Mouse (Mus musculus) C2C12 (cell line): Measurements from ENCODE around the gene Psmd12. TPM values are rescaled to one million over a fixed set of nuclear protein-coding genes. Genes with fewer than 3 reads are reported as not detected.
A peak's percentile ranks its signal among the peaks of the same experiment; 100 is the strongest.
"Not testable (repeated sequence)": the region's sequence is repeated elsewhere in the genome, so short reads cannot be mapped to it uniquely, and the experiment has no call there.

ENCODE experiments used
- H3K27me3 ChIP-seq: one replicate; pipeline ENCODE4 v1.6.1; 2011; ENCODE audit not compliant: control insufficient read depth, insufficient read depth, insufficient read length
- H3K36me3 ChIP-seq: one replicate; pipeline ENCODE4 v1.6.1; 2011; ENCODE audit not compliant: control insufficient read depth, insufficient read depth
- H3K4me3 ChIP-seq: one replicate; pipeline ENCODE4 v1.5.1; 2011; ENCODE audit warnings: mild to moderate bottlenecking, control low read depth; ENCODE audit not compliant: poor library complexity, insufficient read depth, severe bottlenecking
- H3K79me2 ChIP-seq: one replicate; pipeline ENCODE4 v1.6.1; 2011; ENCODE audit not compliant: control insufficient read depth, insufficient read depth
- H3K79me3 ChIP-seq: one replicate; pipeline ENCODE4 v1.6.1; 2011; ENCODE audit warnings: low read depth, control low read depth
- H3ac ChIP-seq: one replicate; pipeline ENCODE3; 2011; ENCODE audit warnings: low read depth; ENCODE audit not compliant: control insufficient read depth, insufficient read length
- CEBPB ChIP-seq: IDR thresholded peaks from one replicate; pipeline ENCODE4 v1.6.1; 2011; ENCODE audit warnings: low read depth, mild to moderate bottlenecking, control low read depth, moderate library complexity
- CTCF ChIP-seq: IDR thresholded peaks from one replicate; pipeline ENCODE4 v1.5.1; 2011; ENCODE audit not compliant: control insufficient read depth, insufficient read depth, insufficient read length
- FOSL1 ChIP-seq: IDR thresholded peaks from one replicate; pipeline ENCODE4 v1.8.0; 2011; ENCODE audit warnings: mild to moderate bottlenecking, low read length; ENCODE audit not compliant: poor library complexity, insufficient read depth, severe bottlenecking
- MAX ChIP-seq: IDR thresholded peaks from one replicate; pipeline ENCODE4 v1.6.1; 2011; ENCODE audit warnings: mild to moderate bottlenecking, control low read depth
- MYOD1 ChIP-seq: IDR thresholded peaks from one replicate; pipeline ENCODE4 v1.6.1; 2011; ENCODE audit warnings: low read depth; ENCODE audit not compliant: control insufficient read depth, insufficient read length
- MYOG ChIP-seq: IDR thresholded peaks from one replicate; pipeline ENCODE4 v1.6.1; 2011; ENCODE audit not compliant: control insufficient read depth, insufficient read length; ENCODE audit errors: extremely low read depth
- USF1 ChIP-seq: IDR thresholded peaks from one replicate; pipeline ENCODE4 v1.6.1; 2011; ENCODE audit warnings: low read depth, mild to moderate bottlenecking, control low read depth, moderate library complexity
- polyA plus RNA-seq: library from polyadenylated mRNA; unstranded; fragments of >200 nt; fragmentation: generic; extraction: Trizol; gene quantifications from one replicate; pipeline ENCODE4 v1.2.1, GENCODE M21; 2012; ENCODE audit warnings: missing spikeins

Psmd12 gene
- polyA plus RNA-seq, 1 experiment, result 77.0 TPM

DNA sequence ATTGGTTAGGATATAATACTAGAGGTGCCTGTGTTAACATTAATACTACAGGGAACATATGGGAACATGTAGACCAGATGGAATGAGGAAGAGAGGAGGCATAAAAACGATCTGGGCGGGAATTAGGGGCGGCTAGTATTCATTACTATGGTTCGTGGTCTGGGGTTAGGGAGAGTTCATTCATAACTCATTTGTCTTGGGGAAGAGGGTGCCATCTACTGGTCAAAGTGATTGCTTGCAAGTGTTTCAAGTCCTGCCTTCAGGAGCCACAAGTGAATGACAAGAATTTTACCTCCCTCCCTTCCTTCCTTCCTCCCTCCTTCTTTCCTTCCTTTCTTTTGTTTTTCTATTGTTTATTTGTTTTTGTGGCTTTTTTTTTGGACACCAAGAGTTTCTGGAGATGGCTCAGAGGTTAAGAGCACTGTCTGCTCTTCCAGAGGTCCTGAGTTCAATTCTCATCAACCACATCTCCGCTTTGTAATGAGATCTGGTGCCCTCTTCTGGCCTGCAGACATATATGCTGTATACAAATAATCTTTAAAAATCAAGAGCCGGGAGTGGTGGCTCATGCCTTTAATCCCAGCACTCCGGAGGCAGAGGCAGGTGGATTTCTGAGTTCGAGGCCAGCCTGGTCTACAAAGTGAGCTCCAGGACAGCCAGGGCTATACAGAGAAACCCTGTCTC lies 6.0 kb upstream of the Psmd12 start:
- H3ac ChIP-seq, result no peak overlapping the region
- TF ChIP-seq MYOD1, result no peak
- TF ChIP-seq MYOG, result no peak
- no peak for TF ChIP-seq CEBPB
- peak; percentile 49 for TF ChIP-seq CTCF
- TF ChIP-seq USF1, result no peak
- no peak for TF ChIP-seq FOSL1
- no peak for TF ChIP-seq MAX
- H3K4me3 ChIP-seq, result no peak overlapping the region
- H3K36me3 ChIP-seq, result no peaks in the 10 kb centered on the region
- no peaks in the 10 kb centered on the region for H3K79me2 ChIP-seq
- no peaks in the 10 kb centered on the region for H3K27me3 ChIP-seq
- H3K79me3 ChIP-seq, result no peaks in the 10 kb centered on the region

DNA sequence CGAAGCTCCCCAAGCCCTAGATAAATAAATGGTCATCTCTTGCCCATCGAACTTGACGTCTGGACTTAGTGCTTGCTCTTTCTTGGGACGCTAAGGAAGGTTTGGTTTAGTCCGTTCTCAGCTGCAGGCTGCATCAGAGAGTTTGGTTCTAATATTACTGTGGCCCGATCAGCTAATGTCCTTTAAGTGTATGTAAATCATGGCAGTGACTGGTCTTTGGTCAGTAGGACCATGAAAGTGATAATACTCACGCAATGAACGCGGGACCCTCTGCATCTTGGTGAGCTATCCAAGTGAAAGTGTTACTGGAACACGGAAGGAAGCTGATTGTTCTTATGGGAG lies 549 bp downstream of the Psmd12 start:
- peaks cover 55% of the 10 kb centered on the region for H3K79me3 ChIP-seq
- peak overlapping the region; percentile 96 for H3K4me3 ChIP-seq
- peaks cover 20% of the 10 kb centered on the region for H3K36me3 ChIP-seq

DNA sequence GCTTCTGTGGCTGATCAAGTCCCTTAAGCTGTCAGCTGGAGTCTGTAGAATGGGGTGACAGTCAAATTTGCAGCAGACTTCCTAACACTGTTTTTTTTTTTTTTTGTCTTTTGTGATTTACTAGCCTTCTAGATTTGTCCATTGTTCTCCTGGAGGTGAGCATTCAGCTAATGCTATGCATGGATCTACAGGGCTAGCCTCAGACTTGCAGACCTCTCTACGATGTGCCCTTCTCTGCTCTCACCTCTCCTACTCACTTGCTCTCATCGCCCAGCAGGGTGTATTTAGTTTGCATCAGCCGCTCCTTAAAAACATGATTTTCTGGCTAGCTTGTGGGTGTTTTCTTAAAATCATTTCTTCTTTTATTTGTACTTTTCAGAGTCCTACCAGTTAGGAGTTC lies 5.1 kb downstream of the Psmd12 start:
- peaks cover 73% of the 10 kb centered on the region for H3K79me2 ChIP-seq
- no peaks in the 10 kb centered on the region for H3K27me3 ChIP-seq
- H3K36me3 ChIP-seq, result peaks cover 64% of the 10 kb centered on the region
- no peak overlapping the region for H3K4me3 ChIP-seq
- TF ChIP-seq CTCF, result no peak
- TF ChIP-seq MAX, result no peak
- TF ChIP-seq MYOD1, result no peak
- no peak for TF ChIP-seq FOSL1
- no peak for TF ChIP-seq USF1
- TF ChIP-seq CEBPB, result no peak
- TF ChIP-seq MYOG, result no peak
- H3ac ChIP-seq, result no peak overlapping the region
- H3K79me3 ChIP-seq, result peaks cover 67% of the 10 kb centered on the region

More for the DNA sequence above, 549 bp downstream of the Psmd12 start:
- peak overlapping the region; percentile 98 for H3ac ChIP-seq
- no peaks in the 10 kb centered on the region for H3K27me3 ChIP-seq
- peaks cover 56% of the 10 kb centered on the region for H3K79me2 ChIP-seq
- TF ChIP-seq MYOD1 (no peak), USF1 (no peak), MAX (no peak), CTCF (no peak), MYOG (no peak)

DNA sequence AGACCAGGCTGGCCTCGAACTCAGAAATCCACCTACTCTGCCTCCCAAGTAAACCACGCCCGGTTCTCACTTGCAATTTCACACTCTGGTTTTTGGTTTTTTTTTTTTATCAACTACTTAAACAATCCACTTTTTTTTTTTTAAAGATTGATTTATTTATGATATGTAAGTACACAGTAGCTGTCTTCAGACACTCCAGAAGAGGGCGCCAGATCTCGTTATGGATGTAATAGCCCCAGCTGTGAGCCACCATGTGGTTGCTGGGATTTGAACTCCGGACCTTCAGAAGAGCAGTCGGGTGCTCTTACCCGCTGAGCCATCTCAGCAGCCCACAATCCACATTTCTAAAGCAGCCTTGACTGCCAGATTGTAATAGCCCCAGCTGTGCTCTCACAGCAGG lies 23.5 kb downstream of the Psmd12 start:
- Histone ChIP-seq H3ac (no peak overlapping the region), H3K79me2 (no peaks in the 10 kb centered on the region), H3K27me3 (no peaks in the 10 kb centered on the region), H3K4me3 (no peak overlapping the region), H3K79me3 (no peaks in the 10 kb centered on the region), H3K36me3 (peaks cover 27% of the 10 kb centered on the region)
- TF ChIP-seq FOSL1, result no peak
- no peak for TF ChIP-seq CTCF
- no peak for TF ChIP-seq MYOD1
- no peak for TF ChIP-seq CEBPB
- no peak for TF ChIP-seq USF1
- no peak for TF ChIP-seq MAX
- TF ChIP-seq MYOG, result no peak

DNA sequence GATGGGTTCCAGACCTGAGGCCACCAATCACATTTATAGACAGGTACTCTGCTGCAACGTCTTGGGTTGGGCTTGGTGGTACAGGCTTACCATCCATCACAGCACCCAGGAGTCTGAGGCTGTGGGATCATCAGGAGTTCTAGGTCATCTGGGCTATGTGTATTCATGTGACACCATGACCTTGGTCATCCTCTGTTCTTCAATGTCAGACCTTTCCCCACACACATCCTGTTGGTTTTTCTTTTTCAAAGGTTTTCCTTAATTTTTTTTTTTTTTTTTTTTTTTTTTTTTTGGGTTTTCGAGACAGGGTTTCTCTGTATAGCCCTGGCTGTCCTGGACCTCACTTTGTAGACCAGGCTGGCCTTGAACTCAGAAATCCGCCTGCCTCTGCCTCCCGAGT lies 25.1 kb downstream of the Psmd12 start:
- H3K4me3 ChIP-seq, H3K79me2 ChIP-seq, H3K27me3 ChIP-seq, H3K79me3 ChIP-seq, H3ac ChIP-seq: not testable (repeated sequence)
- peaks cover 11% of the 10 kb centered on the region for H3K36me3 ChIP-seq

DNA sequence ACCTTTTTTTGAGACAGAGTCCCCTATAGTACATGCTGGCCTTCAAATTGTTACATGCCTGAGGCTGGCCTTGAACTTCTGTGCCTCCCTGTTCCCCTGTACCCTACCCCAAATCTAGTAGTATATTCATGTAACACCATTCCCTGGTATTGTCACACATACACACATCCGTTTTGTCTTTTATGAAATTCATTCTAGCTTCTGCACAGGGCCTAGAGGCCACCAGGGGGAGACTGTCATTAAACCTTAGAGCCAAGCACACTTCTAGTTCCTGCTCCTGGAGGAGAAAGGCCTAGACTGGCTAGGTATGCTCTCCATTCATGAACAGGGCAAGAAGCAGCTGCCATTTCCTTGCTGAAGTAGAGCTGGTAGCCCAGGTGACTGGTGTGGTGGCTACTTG lies 27.0 kb downstream of the Psmd12 start:
- no peaks in the 10 kb centered on the region for H3K79me2 ChIP-seq
- TF ChIP-seq USF1 (no peak), FOSL1 (no peak), MAX (no peak), CEBPB (no peak), MYOG (no peak), MYOD1 (no peak), CTCF (no peak)
- peaks cover 4% of the 10 kb centered on the region for H3K36me3 ChIP-seq
- no peak overlapping the region for H3K4me3 ChIP-seq
- H3K27me3 ChIP-seq, result no peaks in the 10 kb centered on the region
- H3K79me3 ChIP-seq, result no peaks in the 10 kb centered on the region
- no peak overlapping the region for H3ac ChIP-seq
